Mouse (Mus musculus) midbrain, embryonic 13.5 days (tissue): ENCODE data around the gene Herpud1. TPM values are rescaled to one million over a fixed set of nuclear protein-coding genes. Genes with fewer than 3 reads are reported as not detected.
A peak's percentile ranks its signal among the peaks of the same experiment; 100 is the strongest.

Experiments used
- ATAC-seq: fragments of 200-750 bp; cut with Nextera tagmentation; 2 replicates; pipeline ENCODE4 v1.8.0; 2017; ENCODE audit warnings: mild to moderate bottlenecking, moderate TSS enrichment, moderate library complexity
- H3K27ac ChIP-seq: fragments of 300-500 bp; sonication (generic); 2 replicates; pipeline ENCODE4 v1.5.1; 2015; ENCODE audit warnings: inconsistent platforms, mild to moderate bottlenecking, moderate library complexity
- H3K27me3 ChIP-seq: fragments of 300-500 bp; sonication (generic); 2 replicates; pipeline ENCODE4 v1.6.1; 2015; ENCODE audit warnings: mild to moderate bottlenecking, inconsistent platforms
- H3K36me3 ChIP-seq: fragments of 300-500 bp; sonication (generic); 2 replicates; pipeline ENCODE4 v1.6.1; 2015; ENCODE audit warnings: mild to moderate bottlenecking, inconsistent platforms
- H3K4me1 ChIP-seq: fragments of 300-500 bp; sonication (generic); replicated peaks from 2 replicates; pipeline ENCODE4 v1.6.1; 2015; ENCODE audit warnings: inconsistent platforms
- H3K4me2 ChIP-seq: fragments of 300-500 bp; sonication (generic); replicated peaks from 2 replicates; pipeline ENCODE4 v1.6.1; 2015; ENCODE audit warnings: moderate library complexity, mild to moderate bottlenecking, inconsistent platforms
- H3K4me3 ChIP-seq: fragments of 300-500 bp; sonication (generic); replicated peaks from 2 replicates; pipeline ENCODE4 v1.5.1; 2015; ENCODE audit warnings: mild to moderate bottlenecking, inconsistent platforms
- H3K9ac ChIP-seq: fragments of 300-500 bp; sonication (generic); replicated peaks from 2 replicates; pipeline ENCODE4 v1.6.1; 2015; ENCODE audit warnings: mild to moderate bottlenecking, inconsistent platforms
- H3K9me3 ChIP-seq: fragments of 300-500 bp; sonication (generic); 2 replicates; pipeline ENCODE4 v1.6.1; 2016; ENCODE audit warnings: mild to moderate bottlenecking, inconsistent platforms
- WGBS: fragments of 180-500 bp; shearing (Covaris S2); methylation state at CpG from one replicate; pipeline ENCODE4 v1.1.7; 2015; 5-methylcytosine and 5-hydroxymethylcytosine counted together
- polyA plus RNA-seq: library from polyadenylated mRNA; unstranded; fragments of >200 nt; fragmentation: Nextera tagmentation; extraction: Ambion mirVana; gene quantifications from 2 replicates; pipeline ENCODE4 v1.2.1, GENCODE M21; 2015

Gene Herpud1
- 58.2 and 60.0 TPM in 2 replicates for polyA plus RNA-seq

DNA sequence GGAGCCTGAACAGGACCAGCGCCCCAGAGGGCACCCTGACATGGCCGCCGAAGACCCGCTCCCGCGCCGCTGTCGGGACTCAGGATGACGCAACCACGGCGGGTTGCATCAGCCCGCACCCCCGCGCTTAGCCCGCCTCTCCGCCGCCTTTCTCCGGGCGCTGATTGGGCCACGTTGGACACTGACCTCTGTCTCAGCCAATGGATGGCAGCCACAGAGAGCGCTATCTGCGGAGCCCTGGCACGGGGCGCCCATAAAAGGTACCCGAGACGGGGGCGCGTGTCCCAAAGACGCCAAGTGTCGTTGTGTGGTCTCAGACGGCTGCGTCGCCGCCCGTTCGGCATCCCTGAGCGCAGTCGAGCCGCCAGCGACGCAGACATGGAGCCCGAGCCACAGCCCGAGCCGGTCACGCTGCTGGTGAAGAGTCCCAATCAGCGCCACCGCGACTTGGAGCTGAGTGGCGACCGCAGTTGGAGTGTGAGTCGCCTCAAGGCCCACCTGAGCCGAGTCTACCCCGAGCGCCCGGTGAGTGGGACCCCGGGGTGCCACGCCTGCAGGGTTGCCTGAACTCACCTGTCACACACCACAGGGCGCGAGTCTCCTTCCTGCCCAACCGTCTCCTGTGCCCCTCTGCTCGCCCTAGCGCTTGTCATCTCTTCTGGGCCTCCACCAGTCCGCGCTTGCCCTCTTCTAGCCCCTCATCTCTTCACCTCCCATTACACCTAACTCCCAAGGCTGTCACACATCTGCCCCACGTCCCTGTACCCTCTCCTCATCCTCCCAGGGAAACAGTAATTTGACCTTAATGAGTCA, at the start of gene Herpud1:
Gene Herpud1, plus strand, starts transcription at position 225 of the 813 bp plus-strand sequence.
- peak; percentile 99 for ATAC-seq
- under 1% methylated on average over 65 of the region's 65 CpGs for WGBS
- Histone ChIP-seq H3K9ac (peak within 1 kb of the TSS; percentile 92), H3K4me2 (peak within 1 kb of the TSS; percentile 92), H3K4me1 (peaks cover 19% of the 10 kb centered on the region), H3K9me3 (no peaks in the 10 kb centered on the region), H3K36me3 (peaks cover 20% of the 10 kb centered on the region), H3K27ac (peak within 1 kb of the TSS; percentile 95), H3K27me3 (no peaks in the 10 kb centered on the region), H3K4me3 (peak within 1 kb of the TSS; percentile 88)

DNA sequence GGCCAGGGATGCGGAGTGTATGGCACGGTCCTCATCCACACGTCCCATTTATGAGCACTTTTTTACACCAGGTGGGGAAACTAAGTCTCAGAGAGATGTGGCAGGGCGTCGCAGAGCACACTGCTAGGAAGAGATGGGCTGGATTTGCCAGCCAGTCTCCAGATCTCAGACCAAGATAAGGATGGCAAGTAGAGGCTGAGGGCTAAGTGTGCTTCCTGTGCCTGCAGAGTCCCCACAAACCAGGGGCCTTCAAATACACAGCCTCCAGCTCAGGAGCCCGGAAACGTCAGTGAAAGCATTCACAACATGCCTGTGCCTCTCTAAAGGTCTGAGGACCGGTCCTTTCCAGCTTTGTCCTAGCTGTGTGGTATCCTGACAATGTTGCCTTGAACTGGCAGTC, 48.7 kb upstream of the Herpud1 start:
- Histone ChIP-seq H3K27ac (no peak overlapping the region), H3K4me3 (no peak overlapping the region), H3K27me3 (no peaks in the 10 kb centered on the region), H3K36me3 (no peaks in the 10 kb centered on the region), H3K4me1 (no peaks in the 10 kb centered on the region), H3K9ac (no peak overlapping the region), H3K9me3 (no peaks in the 10 kb centered on the region), H3K4me2 (no peak overlapping the region)
- 81% methylated on average over 8 of the region's 8 CpGs for WGBS
- no peak for ATAC-seq

DNA sequence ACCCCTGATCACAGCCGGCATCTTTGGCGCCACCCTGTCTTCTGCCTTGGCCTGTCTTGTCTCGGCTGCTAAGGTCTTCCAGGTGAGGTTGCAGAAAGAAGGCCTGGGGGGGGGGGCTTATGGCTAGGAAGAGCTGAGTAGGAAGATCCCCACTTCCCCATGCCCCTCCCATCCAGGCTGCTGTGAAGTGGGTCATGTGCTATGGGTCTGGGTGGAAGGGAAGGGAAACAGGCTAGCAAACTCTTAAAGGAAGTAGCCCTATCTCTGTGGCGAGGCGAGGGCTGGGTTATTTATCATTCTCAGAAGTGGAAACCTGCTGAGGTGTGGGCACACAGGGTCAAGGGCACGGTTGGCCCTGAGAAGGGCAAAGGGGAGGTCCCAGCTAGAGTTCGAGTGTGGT, 45.4 kb upstream of the Herpud1 start:
- Histone ChIP-seq H3K27ac (no peak overlapping the region), H3K27me3 (no peaks in the 10 kb centered on the region), H3K4me3 (no peak overlapping the region), H3K36me3 (no peaks in the 10 kb centered on the region), H3K4me2 (no peak overlapping the region), H3K4me1 (no peaks in the 10 kb centered on the region), H3K9me3 (no peaks in the 10 kb centered on the region), H3K9ac (no peak overlapping the region)
- no peak for ATAC-seq
- WGBS, result 87% methylated on average over 7 of the region's 7 CpGs

GRCm38 (mm10) chr8:94342691-94343090, 43.5 kb upstream of the Herpud1 start:
- no peaks in the 10 kb centered on the region for H3K4me1 ChIP-seq
- ATAC-seq, result no peak
- no peaks in the 10 kb centered on the region for H3K36me3 ChIP-seq
- no peak overlapping the region for H3K4me3 ChIP-seq
- H3K9ac ChIP-seq, result no peak overlapping the region
- no peaks in the 10 kb centered on the region for H3K9me3 ChIP-seq
- WGBS, result 91% methylated on average over 10 of the region's 10 CpGs
- H3K27me3 ChIP-seq, result no peaks in the 10 kb centered on the region
- H3K4me2 ChIP-seq, result no peak overlapping the region
- H3K27ac ChIP-seq, result no peak overlapping the region

- H3K9me3 ChIP-seq, result no peaks in the 10 kb centered on the region
Observed at GRCm38 (mm10) chr8:94343290-94343689, 42.9 kb upstream of the Herpud1 start.

GRCm38 (mm10) chr8:94343778-94344320, 42.4 kb upstream of the Herpud1 start:
- Histone ChIP-seq H3K4me1 (no peaks in the 10 kb centered on the region), H3K9ac (no peak overlapping the region), H3K36me3 (no peaks in the 10 kb centered on the region), H3K9me3 (no peaks in the 10 kb centered on the region), H3K27ac (no peak overlapping the region), H3K4me2 (no peak overlapping the region), H3K27me3 (no peaks in the 10 kb centered on the region), H3K4me3 (no peak overlapping the region)
- 89% methylated on average over 11 of the region's 11 CpGs for WGBS
- ATAC-seq, result 0 out of 2 replicates have a peak, but pooled peaks have one; percentile 14

More at GRCm38 (mm10) chr8:94343290-94343689, 42.9 kb upstream of the Herpud1 start:
- WGBS, result 16% methylated on average over 6 of the region's 6 CpGs
- no peaks in the 10 kb centered on the region for H3K4me1 ChIP-seq
- H3K27ac ChIP-seq, result no peak overlapping the region
- H3K36me3 ChIP-seq, result no peaks in the 10 kb centered on the region
- H3K4me2 ChIP-seq, result no peak overlapping the region
- ATAC-seq, result 0 out of 2 replicates have a peak, but pooled peaks have one; percentile 27
- H3K4me3 ChIP-seq, result no peak overlapping the region
- no peaks in the 10 kb centered on the region for H3K27me3 ChIP-seq
- H3K9ac ChIP-seq, result no peak overlapping the region

DNA sequence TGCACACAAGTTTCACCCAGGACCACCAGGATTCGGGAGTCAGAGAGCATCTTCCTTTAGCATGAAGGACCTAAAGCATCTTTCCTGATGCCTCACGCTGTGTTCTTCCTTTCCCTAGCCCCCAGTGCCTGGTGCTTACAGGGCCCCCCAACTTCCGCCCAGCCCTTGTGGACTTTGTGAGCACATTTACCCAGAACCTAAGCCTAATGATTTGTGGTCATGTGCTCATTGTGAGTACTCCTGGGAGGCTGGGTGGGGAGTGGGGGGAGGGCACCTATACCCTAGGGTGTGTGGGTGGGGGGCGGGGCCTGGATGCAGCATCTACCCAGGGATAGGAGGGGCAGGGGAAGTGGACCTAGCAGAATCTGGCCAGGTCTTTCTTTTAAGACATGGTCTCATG, 40.6 kb upstream of the Herpud1 start:
- no peaks in the 10 kb centered on the region for H3K9me3 ChIP-seq
- H3K27me3 ChIP-seq, result no peaks in the 10 kb centered on the region
- H3K27ac ChIP-seq, result no peak overlapping the region
- ATAC-seq, result no peak
- WGBS, result 88% methylated on average over 4 of the region's 4 CpGs
- H3K36me3 ChIP-seq, result no peaks in the 10 kb centered on the region
- no peak overlapping the region for H3K4me3 ChIP-seq
- no peaks in the 10 kb centered on the region for H3K4me1 ChIP-seq
- no peak overlapping the region for H3K4me2 ChIP-seq
- H3K9ac ChIP-seq, result no peak overlapping the region

- Histone ChIP-seq H3K36me3 (no peaks in the 10 kb centered on the region), H3K27me3 (no peaks in the 10 kb centered on the region), H3K9me3 (no peaks in the 10 kb centered on the region), H3K9ac (no peak overlapping the region), H3K4me2 (no peak overlapping the region), H3K4me1 (no peaks in the 10 kb centered on the region), H3K27ac (no peak overlapping the region), H3K4me3 (no peak overlapping the region)
- WGBS, result 93% methylated on average over 13 of the region's 13 CpGs
- ATAC-seq, result no peak
Observed at GRCm38 (mm10) chr8:94346264-94346663, 40.0 kb upstream of the Herpud1 start.

- no peaks in the 10 kb centered on the region for H3K36me3 ChIP-seq
- H3K9me3 ChIP-seq, result no peaks in the 10 kb centered on the region
- WGBS, result 81% methylated on average over 9 of the region's 9 CpGs
- no peak overlapping the region for H3K4me3 ChIP-seq
- no peaks in the 10 kb centered on the region for H3K27me3 ChIP-seq
- H3K27ac ChIP-seq, result no peak overlapping the region
- H3K9ac ChIP-seq, result no peak overlapping the region
- H3K4me2 ChIP-seq, result no peak overlapping the region
- ATAC-seq, result no peak
- H3K4me1 ChIP-seq, result no peaks in the 10 kb centered on the region
Observed at GRCm38 (mm10) chr8:94348425-94348824, 37.8 kb upstream of the Herpud1 start.

- WGBS, result 83% methylated on average over 7 of the region's 7 CpGs
- Histone ChIP-seq H3K36me3 (no peaks in the 10 kb centered on the region), H3K9ac (no peak overlapping the region), H3K27me3 (no peaks in the 10 kb centered on the region), H3K27ac (no peak overlapping the region), H3K9me3 (no peaks in the 10 kb centered on the region), H3K4me2 (no peak overlapping the region), H3K4me1 (no peaks in the 10 kb centered on the region), H3K4me3 (no peak overlapping the region)
- no peak for ATAC-seq
Observed at GRCm38 (mm10) chr8:94354069-94354531, 32.1 kb upstream of the Herpud1 start.

GRCm38 (mm10) chr8:94354571-94354970, 31.7 kb upstream of the Herpud1 start:
- WGBS, result 89% methylated on average over 4 of the region's 4 CpGs

GRCm38 (mm10) chr8:94357220-94357619, 29.0 kb upstream of the Herpud1 start:
- WGBS, result 85% methylated on average over 6 of the region's 6 CpGs
- ATAC-seq, result no peak
- H3K27me3 ChIP-seq, result no peaks in the 10 kb centered on the region
- no peak overlapping the region for H3K4me2 ChIP-seq
- no peaks in the 10 kb centered on the region for H3K4me1 ChIP-seq
- H3K9ac ChIP-seq, result no peak overlapping the region
- no peak overlapping the region for H3K4me3 ChIP-seq
- no peaks in the 10 kb centered on the region for H3K36me3 ChIP-seq
- no peaks in the 10 kb centered on the region for H3K9me3 ChIP-seq
- no peak overlapping the region for H3K27ac ChIP-seq

More at GRCm38 (mm10) chr8:94354571-94354970, 31.7 kb upstream of the Herpud1 start:
- H3K4me3 ChIP-seq, result no peak overlapping the region
- H3K27me3 ChIP-seq, result no peaks in the 10 kb centered on the region
- no peak for ATAC-seq
- no peaks in the 10 kb centered on the region for H3K36me3 ChIP-seq
- H3K9me3 ChIP-seq, result no peaks in the 10 kb centered on the region
- H3K27ac ChIP-seq, result no peak overlapping the region
- no peaks in the 10 kb centered on the region for H3K4me1 ChIP-seq
- no peak overlapping the region for H3K4me2 ChIP-seq
- H3K9ac ChIP-seq, result no peak overlapping the region
